Mouse (Mus musculus): ENCODE measurements at regions not wholly inside any gene's neighbourhood (a gene's known extent, or its start where the extent isn't known, plus 50 kb on each side); places are given as distances from the start of the nearest gene placed in this dataset.

- DNase-seq (ENCODE audit: low spot score), result no peak
These were observed 355.5 kb downstream of the Anxa1 start for GRCm38 (mm10) chr19:20035223-20035622.

GRCm38 (mm10) chr19:20027667-20028282 lies 363.0 kb downstream of the Anxa1 start:
- no peak for DNase-seq (ENCODE audit: low spot score)

- peak; percentile 58 for DNase-seq (ENCODE audit: low spot score)
These were observed 376.6 kb downstream of the Anxa1 start for GRCm38 (mm10) chr19:20014114-20014513.

DNA sequence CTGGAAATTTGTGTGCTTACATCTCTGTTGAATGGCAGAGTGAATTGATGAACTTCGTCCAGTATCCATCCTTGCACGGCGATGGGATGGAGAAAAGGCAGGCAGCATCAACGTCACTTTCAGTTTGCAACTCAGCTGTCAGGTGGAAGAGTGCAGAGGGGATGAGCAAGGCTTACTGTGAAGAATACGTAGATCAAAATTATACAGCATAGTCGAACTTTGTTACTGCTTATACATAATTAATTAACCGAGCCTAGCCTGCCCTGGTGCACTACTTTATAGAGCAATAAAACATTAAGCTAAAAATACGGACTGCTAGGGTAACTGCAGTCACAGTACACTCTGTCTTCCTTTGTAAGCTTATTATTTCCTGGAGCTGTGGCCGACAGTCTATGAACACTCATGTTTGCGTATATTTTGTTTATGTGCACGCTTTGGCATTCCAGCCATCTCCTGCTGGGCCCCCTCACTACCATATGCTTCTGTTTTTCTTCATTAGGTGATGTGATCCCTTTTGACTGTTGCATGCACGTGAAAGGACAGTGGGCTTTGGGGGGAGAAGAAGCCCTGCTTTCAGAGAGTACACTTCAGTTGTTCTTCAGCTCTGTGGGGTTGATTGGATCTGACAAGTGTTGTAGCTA lies 380.8 kb downstream of the Anxa1 start:
- peak; percentile 96 for DNase-seq (ENCODE audit: low spot score)

DNA sequence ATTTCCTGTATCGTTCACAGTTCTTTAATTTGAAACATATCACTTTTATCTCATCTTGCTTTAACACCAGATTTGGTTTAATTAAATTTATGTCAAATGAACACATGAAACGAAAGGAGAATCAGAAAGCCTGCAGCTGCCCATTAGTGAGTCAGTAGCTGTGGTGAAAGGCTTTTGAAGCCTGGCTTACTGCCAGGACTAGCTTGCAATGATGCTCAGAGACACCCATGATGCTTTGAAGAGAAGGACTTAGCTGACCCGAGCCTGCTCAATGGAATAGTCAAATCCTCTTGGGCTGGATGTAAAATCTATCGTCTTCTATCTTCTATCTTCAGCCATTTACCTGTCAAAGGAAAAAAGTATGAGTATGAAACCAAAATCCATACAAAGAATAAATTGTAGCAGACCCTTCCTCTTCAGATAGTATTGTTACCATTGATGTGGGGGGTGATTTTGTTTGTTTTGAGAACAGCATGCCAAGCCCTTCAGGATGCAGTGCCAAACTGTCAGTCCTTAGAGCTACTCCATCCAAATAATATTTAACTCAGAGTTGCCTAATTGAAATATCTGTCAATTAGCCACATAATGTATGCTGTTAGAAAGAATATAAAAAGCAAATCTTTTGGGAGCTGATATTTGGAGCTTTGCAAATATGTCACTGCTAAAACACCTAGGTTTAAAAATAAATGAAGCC lies 384.7 kb downstream of the Anxa1 start:
- peak; percentile 50 for DNase-seq (ENCODE audit: low spot score)

GRCm38 (mm10) chr19:19987255-19987654 lies 403.5 kb downstream of the Anxa1 start:
- DNase-seq (ENCODE audit: low spot score), result no peak

- peak; percentile 82 for DNase-seq (ENCODE audit: low spot score)
These were observed 411.9 kb downstream of the Anxa1 start for GRCm38 (mm10) chr19:19978816-19979215.

DNA sequence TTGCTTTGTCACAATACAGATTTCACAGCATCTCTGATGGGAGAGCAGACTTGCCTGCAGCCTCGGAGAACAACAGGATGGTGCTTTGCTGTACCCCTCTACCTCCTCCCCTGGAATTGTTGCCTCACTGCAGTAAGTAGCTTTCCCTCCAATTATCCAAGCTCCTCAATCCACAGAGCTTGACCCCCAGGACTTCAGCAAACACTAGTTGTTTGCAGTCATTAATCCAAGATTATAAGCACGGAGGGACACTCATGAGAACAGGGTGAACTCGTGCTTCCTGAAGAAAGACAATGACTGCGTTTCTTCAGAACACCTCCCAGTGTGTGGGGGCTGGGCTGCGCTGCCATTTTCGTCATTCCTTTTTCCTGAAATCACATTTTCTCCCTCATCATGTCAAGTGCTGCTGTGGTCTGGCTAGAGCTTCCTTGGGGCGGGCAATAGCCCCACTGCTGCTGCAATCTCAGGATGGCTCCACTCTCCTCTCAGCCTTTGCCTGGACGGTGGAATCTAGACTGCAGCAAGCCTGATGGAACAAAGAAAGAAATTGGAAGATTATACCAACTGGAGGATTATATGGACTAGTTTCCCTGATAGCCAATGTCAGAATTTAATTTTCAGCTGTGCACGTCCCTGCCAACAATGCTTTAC lies 413.0 kb downstream of the Anxa1 start:
- DNase-seq (ENCODE audit: low spot score), result peak; percentile 81

DNA sequence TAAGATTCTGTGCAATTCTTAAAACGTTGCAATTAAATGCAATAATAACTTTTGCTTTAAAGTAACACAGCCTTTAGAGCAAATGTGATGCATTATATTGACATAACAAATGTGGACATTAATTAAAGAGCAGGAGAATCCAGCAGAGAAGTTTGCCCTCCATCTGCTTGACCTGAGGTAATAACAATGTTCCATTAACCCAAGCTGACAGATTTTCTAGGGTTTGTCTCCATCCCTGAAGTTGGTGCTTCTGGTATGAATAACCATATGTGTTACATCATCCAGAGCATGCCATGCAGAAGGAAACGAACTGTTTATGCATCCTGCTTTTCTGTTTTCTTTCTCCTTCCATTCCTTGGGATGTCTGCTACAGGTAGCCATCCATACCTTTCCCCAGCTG lies 414.0 kb downstream of the Anxa1 start:
- DNase-seq (ENCODE audit: low spot score), result peak; percentile 72

DNA sequence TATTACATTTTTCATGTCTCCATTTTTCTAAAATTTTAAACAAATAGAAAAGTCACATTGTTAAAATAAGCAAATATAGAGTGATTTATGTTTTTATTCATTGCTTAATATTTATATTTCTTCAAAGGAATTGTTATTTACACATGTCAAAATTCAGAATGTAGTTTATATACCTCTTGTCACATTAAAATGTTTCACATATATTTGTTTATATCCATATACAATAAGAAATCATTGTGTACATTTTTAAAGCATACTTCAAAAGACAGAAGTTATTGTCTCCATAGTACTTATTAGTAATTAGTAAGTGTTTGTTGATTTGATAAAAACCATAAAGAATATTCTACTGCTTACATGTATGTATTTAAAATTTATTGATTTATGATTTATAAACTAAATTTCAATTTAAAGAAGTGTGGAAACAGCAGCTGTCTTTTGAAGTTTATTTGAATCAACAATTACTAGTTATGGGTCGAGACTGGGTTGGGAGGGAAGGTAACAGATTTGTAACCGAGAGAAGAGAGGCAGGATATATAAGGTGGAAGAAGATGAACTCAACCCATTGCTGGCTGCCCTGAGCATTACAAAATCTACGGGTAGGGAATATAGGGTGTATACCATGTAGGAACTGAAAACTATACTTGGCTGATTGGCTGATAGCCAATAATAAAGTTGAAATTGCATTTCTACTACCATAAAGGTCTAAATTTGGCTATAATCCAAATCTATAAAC lies 420.8 kb downstream of the Anxa1 start:
- DNase-seq (ENCODE audit: low spot score), result no peak

DNA sequence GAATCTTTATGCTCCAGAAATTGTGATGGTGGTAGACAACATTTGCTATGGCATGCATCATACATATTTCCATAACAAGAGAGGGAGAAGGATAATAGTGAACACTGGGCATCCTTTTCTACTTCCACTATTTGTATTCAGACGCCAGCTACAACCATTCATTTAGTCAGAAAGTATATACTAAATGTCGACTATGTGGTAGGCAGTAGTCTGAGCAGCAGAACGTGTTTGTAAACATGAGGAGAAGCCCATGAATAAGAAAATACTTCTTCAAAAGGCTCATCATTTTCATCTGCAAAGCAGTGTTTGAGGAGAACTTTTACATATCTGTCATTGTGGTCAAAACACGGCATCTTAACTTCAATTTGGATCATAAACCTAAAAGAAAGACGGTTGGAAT lies 421.4 kb downstream of the Anxa1 start:
- DNase-seq (ENCODE audit: low spot score), result no peak

DNA sequence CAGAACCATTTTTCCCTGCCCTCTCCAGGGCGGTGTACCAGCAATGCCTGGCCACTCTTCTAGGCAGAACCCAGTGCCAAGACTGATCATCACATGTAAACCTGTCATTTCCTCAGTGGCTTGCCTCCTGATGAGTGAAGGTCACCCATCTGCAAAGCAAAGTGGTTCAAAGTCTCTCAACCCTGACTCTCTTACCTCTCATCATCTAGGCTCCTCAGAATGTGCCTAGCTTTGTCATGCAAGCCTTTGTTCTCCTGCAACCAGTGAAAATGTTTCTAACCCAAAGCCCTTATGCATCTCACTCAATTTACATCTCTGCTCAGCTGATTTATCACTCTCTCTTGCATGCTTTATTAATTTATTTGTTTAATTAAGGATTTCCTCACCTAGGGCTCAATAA lies 445.5 kb downstream of the Anxa1 start:
- no peak for DNase-seq (ENCODE audit: low spot score)

- DNase-seq (ENCODE audit: low spot score), result no peak
These were observed 448.0 kb downstream of the Anxa1 start for GRCm38 (mm10) chr19:19942697-19943096.

DNA sequence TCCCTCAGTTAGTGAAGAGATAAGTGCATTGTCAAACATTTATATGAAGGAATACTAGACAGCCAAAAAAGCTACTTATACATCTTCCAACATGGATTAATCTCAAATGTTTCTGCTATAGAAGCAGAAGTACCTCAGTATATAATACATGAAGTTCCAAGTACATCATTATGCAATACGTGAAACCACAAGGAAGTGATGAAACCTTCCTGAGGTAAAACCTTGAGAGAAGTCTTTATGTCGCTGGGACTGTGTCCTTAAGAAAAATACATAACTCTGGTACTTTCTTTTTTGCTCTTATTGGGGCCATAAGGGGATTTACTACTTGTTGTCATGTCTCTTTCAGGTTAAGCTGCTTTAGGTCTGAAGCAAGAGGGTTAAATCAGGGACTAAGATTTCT lies 469.6 kb downstream of the Anxa1 start:
- DNase-seq (ENCODE audit: low spot score), result no peak

DNA sequence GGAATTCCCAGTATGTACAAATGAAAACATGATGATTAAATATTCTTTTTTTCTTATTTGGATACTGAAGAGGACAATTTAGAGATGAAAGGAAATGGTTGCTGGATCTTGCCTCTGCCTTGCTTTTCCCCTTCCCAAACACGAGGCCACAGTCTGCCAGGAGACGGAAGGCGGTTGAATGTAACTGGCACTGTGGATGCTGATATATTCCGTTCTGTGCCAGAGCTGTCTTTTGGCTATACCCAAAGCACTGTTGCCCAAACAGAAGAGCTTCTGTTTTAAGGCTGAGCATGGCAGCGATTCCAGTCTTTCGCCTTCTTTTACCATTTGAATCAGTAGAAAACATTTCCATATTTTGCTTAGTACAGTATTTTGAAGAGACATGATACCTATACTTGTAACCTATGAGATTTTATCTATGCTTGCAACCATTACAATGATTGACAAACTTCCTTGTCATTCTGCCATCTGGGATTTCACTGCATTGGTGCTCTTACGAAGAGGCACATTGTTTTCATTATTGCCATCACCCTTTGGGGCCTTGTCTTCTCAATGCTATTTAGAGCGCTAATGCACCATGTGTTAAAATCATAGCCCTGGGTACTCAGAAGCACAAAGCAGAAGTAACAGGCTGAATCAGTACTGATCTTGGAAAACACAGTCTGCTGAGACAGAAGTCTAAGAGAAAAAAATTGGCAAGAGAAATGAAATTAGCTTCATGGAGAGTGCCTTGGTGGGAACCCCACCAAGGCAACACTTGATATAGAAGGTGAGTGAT lies 504.6 kb downstream of the Anxa1 start:
- DNase-seq (ENCODE audit: low spot score), result no peak

GRCm38 (mm10) chr19:19880895-19881294 lies 509.8 kb downstream of the Anxa1 start:
- no peak for DNase-seq (ENCODE audit: low spot score)

DNA sequence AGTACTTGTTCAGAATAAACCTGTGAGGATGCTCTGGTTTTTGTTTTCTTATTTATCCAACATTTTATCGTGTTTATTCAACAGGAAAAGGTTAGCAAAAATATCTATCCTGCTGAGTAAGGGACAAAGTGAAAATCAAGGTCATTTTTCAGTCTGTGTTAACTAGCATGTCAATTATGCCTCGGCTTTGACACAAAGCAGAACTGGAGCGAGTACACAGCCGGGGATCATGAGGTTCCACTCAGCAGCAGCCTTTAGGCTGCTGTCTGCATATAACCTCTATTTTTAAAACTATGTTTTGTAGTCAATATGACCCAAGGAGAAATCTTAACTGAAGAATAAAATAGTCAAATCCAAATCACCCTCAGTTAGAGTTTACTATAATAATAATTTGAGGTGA lies 542.6 kb downstream of the Anxa1 start:
- peak; percentile 32 for DNase-seq (ENCODE audit: low spot score)

- DNase-seq (ENCODE audit: low spot score), result no peak
These were observed 582.8 kb downstream of the Anxa1 start for GRCm38 (mm10) chr19:19807992-19808391.

DNA sequence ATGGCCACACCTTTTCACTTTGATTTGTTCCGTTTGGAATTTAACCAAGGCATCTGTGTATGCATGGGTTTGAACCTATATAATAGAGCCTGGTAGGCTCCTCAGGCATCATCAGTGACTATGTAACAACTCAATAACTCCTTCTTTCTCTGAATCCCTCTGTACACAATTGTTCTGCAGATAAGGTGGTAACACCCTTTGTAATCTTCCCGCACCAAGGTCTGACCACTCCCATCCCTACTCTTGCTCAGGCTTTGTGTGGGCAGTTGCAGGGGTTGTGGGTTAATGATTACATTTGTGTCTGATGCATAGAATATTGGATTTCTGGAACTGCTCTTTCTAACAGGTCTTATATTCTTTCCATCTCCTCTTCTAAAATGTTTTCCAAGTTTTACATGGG lies 596.9 kb downstream of the Anxa1 start:
- DNase-seq (ENCODE audit: low spot score), result no peak

GRCm38 (mm10) chr19:19783507-19783906 lies 607.2 kb downstream of the Anxa1 start:
- no peak for DNase-seq (ENCODE audit: low spot score)

- DNase-seq (ENCODE audit: low spot score), result no peak
These were observed 612.9 kb downstream of the Anxa1 start for GRCm38 (mm10) chr19:19777891-19778290.
